Mouse (Mus musculus): ENCODE measurements around the gene Klc3. TPM values are rescaled to one million over a fixed set of nuclear protein-coding genes. Genes with fewer than 3 reads are reported as not detected.

Klc3 gene
- total and polyA plus RNA-seq, 3 experiments = 0.42 to 3.6 TPM; not detected in 1

DNA sequence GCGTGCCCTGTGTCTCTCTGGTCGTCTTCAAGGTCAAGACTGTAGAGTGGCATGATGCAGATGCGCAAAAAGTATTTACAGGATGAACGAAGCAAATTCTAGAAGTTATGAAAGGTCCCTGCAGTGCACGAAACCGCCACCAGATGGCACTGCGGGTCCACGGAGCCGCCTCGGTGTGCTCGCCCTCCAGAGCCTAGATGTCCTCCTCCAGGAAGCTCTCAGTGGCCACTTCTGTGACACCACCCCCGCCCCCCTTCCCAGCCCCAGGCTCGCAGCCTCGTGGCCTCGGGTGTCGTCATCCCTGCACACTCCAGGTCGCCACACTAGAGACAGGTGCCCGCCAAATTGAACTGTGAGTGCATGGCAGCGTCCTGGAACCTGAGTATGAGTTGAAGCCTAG lies 1.5 kb upstream of the Klc3 start:
- H3K27me3 ChIP-seq (ENCODE audit: control insufficient read depth in 1 of 2, insufficient read depth in 2 of 2, low read length in 2 of 2) = peaks cover 0 to 2% of the 10 kb centered on the region in 2 experiments; a peak in 1 of 4 replicates
- peak overlapping the region in 1 of 2 experiments; percentile 37; a peak in 2 of 4 replicates for H3K4me3 ChIP-seq (ENCODE audit: control insufficient read depth in 1 of 2, insufficient read depth in 1 of 2, low read depth in 2 of 2, low read length in 2 of 2)
- H3K9me3 ChIP-seq (replicated peaks; ENCODE audit: insufficient read depth, low read length) = no peaks in the 10 kb centered on the region
- H3K9ac ChIP-seq (ENCODE audit: control insufficient read depth, low read depth, low read length, poor library complexity, severe bottlenecking) = peak overlapping the region; percentile 60
- peaks cover 0 to 13% of the 10 kb centered on the region in 2 experiments; a peak in 3 of 4 replicates for H3K4me1 ChIP-seq (ENCODE audit: control insufficient read depth in 1 of 2, insufficient read depth in 2 of 2, low read length in 2 of 2)
- no peak overlapping the region for H3K27ac ChIP-seq (ENCODE audit: control insufficient read depth, low read depth, low read length)
- H3K36me3 ChIP-seq (ENCODE audit: control insufficient read depth in 1 of 2, insufficient read depth in 2 of 2, low read length in 2 of 2) = no peaks in the 10 kb centered on the region; a peak in 1 of 4 replicates
- DNase-seq (ENCODE audit: low read depth, low spot score) = peak; percentile 89
- TF ChIP-seq ETS1 (IDR thresholded peaks at IDR 0.05; ENCODE audit: low read depth, low read length) (no peak), USF2 (IDR thresholded peaks at IDR 0.05; ENCODE audit: borderline replicate concordance in 1 of 2, insufficient read depth in 1 of 2, low read depth in 1 of 2, low read length in 2 of 2) (no peak), HCFC1 (IDR thresholded peaks at IDR 0.05; ENCODE audit: low read depth, low read length) (0 out of 2 replicates have a peak, but pooled peaks have one; percentile 49), BHLHE40 (IDR thresholded peaks at IDR 0.05; ENCODE audit: borderline replicate concordance, low read depth, low read length) (peak; percentile 36; the same call in 1 of the 2 replicates), ZC3H11A (IDR thresholded peaks at IDR 0.05; ENCODE audit: low read depth, low read length) (peak; percentile 87), SMC3 (IDR thresholded peaks at IDR 0.05; ENCODE audit: low read depth, low read length) (peak; percentile 89), USF1 (IDR thresholded peaks at IDR 0.05; ENCODE audit: low read depth, low read length) (0 out of 2 replicates have a peak, but pooled peaks have one; percentile 12), CTCF (IDR thresholded peaks at IDR 0.05 in 2 of 3, conservative IDR thresholded peaks at IDR 0.05 in 1 of 3; ENCODE audit: control insufficient read depth in 1 of 3, insufficient read depth in 1 of 3, low read depth in 2 of 3, low read length in 3 of 3, poor library complexity in 1 of 3, severe bottlenecking in 1 of 3) (peak; percentile 96 to 98 (median 96)), MYC (IDR thresholded peaks at IDR 0.05; ENCODE audit: low read depth, low read length) (no peak), POLR2AphosphoS2 (IDR thresholded peaks at IDR 0.05; ENCODE audit: low read length) (no peak), SIN3A (IDR thresholded peaks at IDR 0.05; ENCODE audit: low read length) (peak; percentile 76), MXI1 (IDR thresholded peaks at IDR 0.05; ENCODE audit: low read depth, low read length) (peak; percentile 59; the same call in 1 of the 2 replicates), ELF1 (IDR thresholded peaks at IDR 0.05; ENCODE audit: low read depth, low read length) (peak; percentile 40; the same call in 1 of the 2 replicates), CHD1 (IDR thresholded peaks at IDR 0.05; ENCODE audit: low read depth, low read length) (no peak), RAD21 (IDR thresholded peaks at IDR 0.05; ENCODE audit: low read depth, low read length) (peak; percentile 97), E2F4 (IDR thresholded peaks at IDR 0.05; ENCODE audit: borderline replicate concordance, low read depth, low read length) (no peak)
- H3K79me2 ChIP-seq (ENCODE audit: control insufficient read depth, insufficient read depth, low read length, poor library complexity) = no peaks in the 10 kb centered on the region; the same call in 1 of the 2 replicates

GRCm38 (mm10) chr7:19404476-19404875 lies 572 bp upstream of the Klc3 start, which contains the start of gene Ckm:
Gene Ckm, plus strand, starts transcription at chr7:19404776.
- Histone ChIP-seq H3K36me3 (ENCODE audit: control insufficient read depth in 1 of 2, insufficient read depth in 2 of 2, low read length in 2 of 2) (no peaks in the 10 kb centered on the region; a peak in 1 of 4 replicates), H3K9ac (ENCODE audit: control insufficient read depth, low read depth, low read length, poor library complexity, severe bottlenecking) (peak within 1 kb of the TSS; percentile 60), H3K4me1 (ENCODE audit: control insufficient read depth in 1 of 2, insufficient read depth in 2 of 2, low read length in 2 of 2) (peaks cover 0 to 13% of the 10 kb centered on the region in 2 experiments; a peak in 3 of 4 replicates), H3K79me2 (ENCODE audit: control insufficient read depth, insufficient read depth, low read length, poor library complexity) (no peaks in the 10 kb centered on the region; the same call in 1 of the 2 replicates), H3K4me3 (ENCODE audit: control insufficient read depth in 1 of 2, insufficient read depth in 1 of 2, low read depth in 2 of 2, low read length in 2 of 2) (peak within 1 kb of the TSS; percentile 43 to 50), H3K9me3 (replicated peaks; ENCODE audit: insufficient read depth, low read length) (no peaks in the 10 kb centered on the region), H3K27ac (ENCODE audit: control insufficient read depth, low read depth, low read length) (no peak within 1 kb of the TSS), H3K27me3 (ENCODE audit: control insufficient read depth in 1 of 2, insufficient read depth in 2 of 2, low read length in 2 of 2) (peaks cover 0 to 1% of the 10 kb centered on the region in 2 experiments; a peak in 1 of 4 replicates)
- TF ChIP-seq JUND (IDR thresholded peaks at IDR 0.05; ENCODE audit: low read depth, low read length) = no peak
- TF ChIP-seq MXI1 (IDR thresholded peaks at IDR 0.05; ENCODE audit: low read depth, low read length) = 0 out of 2 replicates have a peak, but pooled peaks have one; percentile 1
- no peak for DNase-seq (ENCODE audit: low read depth, low spot score)

All from MEL (cell line).